Comparison of ENCODE assay signal across 25 mouse cellular contexts in genomic region chr7:73664962-73665361, GRCm38 (mm10).
"Had no signal": no experiment of that assay in that cellular context is flagged by ENCODE, and none has a peak within 500 bp of the region (broad histone marks: within the 10 kb centered on the region; RNA-seq: fewer than 3 reads in every experiment).

No protein-coding gene starts in this region.

- ATAC-seq: hindbrain, embryonic 16.5 days; inflammation-experienced regulatory T-cells, adult 6 months; intestine, embryonic 15.5 days; intestine, postnatal 0 days; liver, postnatal 0 days had no signal

- H3K4me2 ChIP-seq: heart, embryonic 12.5 days; hindbrain, embryonic 12.5 days; hindbrain, embryonic 14.5 days; intestine, embryonic 15.5 days; liver, embryonic 11.5 days; liver, embryonic 13.5 days; liver, embryonic 15.5 days had no signal

- H3K27me3 ChIP-seq: heart, embryonic 12.5 days; hindbrain, embryonic 12.5 days; intestine, embryonic 15.5 days; liver, embryonic 13.5 days; liver, embryonic 15.5 days had no signal

- H3K36me3 ChIP-seq: heart, embryonic 10.5 days; heart, embryonic 12.5 days; hindbrain, embryonic 10.5 days; hindbrain, embryonic 12.5 days; intestine, embryonic 15.5 days; liver, embryonic 13.5 days; liver, embryonic 15.5 days had no signal

- DNase-seq: gastrocnemius, adult 2 months; gastrocnemius, postnatal 10 days; gastrocnemius, postnatal 25 days; heart, postnatal 10 days; heart, postnatal 4 days; kidney, adult 18-20 months; kidney, adult 8-10 months; kidney, postnatal 14 days; kidney, postnatal 4 days; layer of hippocampus, adult 9-11 months; layer of hippocampus, postnatal 36 days; liver; liver, embryonic 13.5 days; liver, postnatal 0 days had no signal

- H3K4me1 ChIP-seq: heart, embryonic 10.5 days; hindbrain, embryonic 12.5 days; intestine, embryonic 15.5 days; liver, embryonic 13.5 days; liver, embryonic 15.5 days had no signal

- H3K9ac ChIP-seq: heart, embryonic 12.5 days; hindbrain, embryonic 12.5 days; hindbrain, embryonic 14.5 days; intestine, embryonic 15.5 days; liver, embryonic 13.5 days; liver, embryonic 15.5 days; liver, postnatal 0 days had no signal

- H3K27ac ChIP-seq: gastrocnemius, adult 2 months; heart, embryonic 10.5 days; hindbrain, embryonic 10.5 days; hindbrain, embryonic 12.5 days; hindbrain, embryonic 14.5 days; intestine, embryonic 15.5 days; liver, embryonic 13.5 days; liver, embryonic 15.5 days had no signal

- H3K4me3 ChIP-seq: gastrocnemius, adult 2 months; heart, embryonic 10.5 days; heart, embryonic 12.5 days; hindbrain, embryonic 10.5 days; hindbrain, embryonic 12.5 days; intestine, embryonic 15.5 days; liver, embryonic 13.5 days; liver, embryonic 15.5 days had no signal

- H3K9me3 ChIP-seq: heart, embryonic 10.5 days; heart, embryonic 12.5 days; hindbrain, embryonic 10.5 days; hindbrain, embryonic 12.5 days; intestine, embryonic 15.5 days; liver, embryonic 13.5 days; liver, embryonic 15.5 days had no signal
